39 mouse cellular contexts compared by ENCODE assay signal in the genomic region with DNA sequence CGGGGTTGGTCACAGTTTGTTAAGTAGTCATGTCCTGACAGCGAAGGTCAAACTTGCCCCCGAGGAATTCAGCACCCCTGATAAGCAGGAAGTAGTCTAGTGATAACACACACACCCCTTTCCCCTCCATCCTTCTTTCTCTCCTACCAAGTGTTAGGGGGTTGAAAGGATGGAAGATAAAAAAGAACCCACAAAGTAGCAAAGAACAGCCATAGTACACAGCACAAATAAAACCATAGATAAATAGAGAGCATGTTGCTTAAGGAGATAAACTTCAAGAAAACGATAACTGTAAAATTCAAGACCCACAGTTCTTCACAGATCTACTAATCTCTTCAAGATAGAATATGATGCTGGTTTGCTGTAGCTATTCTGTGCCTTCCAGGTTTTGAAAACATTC. TPM values are rescaled to one million over a fixed set of nuclear protein-coding genes. Genes with fewer than 3 reads are reported as not detected.
"Had no signal": no experiment of that assay in that cellular context is flagged by ENCODE, and none has a peak within 500 bp of the region (broad histone marks: within the 10 kb centered on the region; RNA-seq: fewer than 3 reads in every experiment).

No protein-coding gene starts in this region.

- H3K9me3 ChIP-seq: heart, embryonic 13.5 days; heart, embryonic 15.5 days; hindbrain, embryonic 13.5 days; hindbrain, embryonic 15.5 days; kidney, embryonic 15.5 days; limb, embryonic 10.5 days; limb, embryonic 12.5 days; liver, embryonic 12.5 days had no signal

- H3K9ac ChIP-seq: heart, embryonic 13.5 days; heart, embryonic 15.5 days; hindbrain, embryonic 13.5 days; hindbrain, embryonic 15.5 days; kidney, embryonic 15.5 days; limb, embryonic 12.5 days; liver, embryonic 12.5 days had no signal

- H3K27me3 ChIP-seq: heart, embryonic 13.5 days; heart, embryonic 15.5 days; hindbrain, embryonic 13.5 days; hindbrain, embryonic 15.5 days; kidney, embryonic 15.5 days; limb, embryonic 12.5 days; liver, embryonic 12.5 days had no signal

- H3K4me1 ChIP-seq: heart, embryonic 13.5 days; heart, embryonic 15.5 days; hindbrain, embryonic 13.5 days; hindbrain, embryonic 15.5 days; kidney, embryonic 15.5 days; limb, embryonic 10.5 days; limb, embryonic 12.5 days had no signal

- H3K27ac ChIP-seq: gastrocnemius, adult 2 months; heart, embryonic 13.5 days; heart, embryonic 15.5 days; hindbrain, embryonic 13.5 days; hindbrain, embryonic 15.5 days; hindbrain, postnatal 0 days; kidney, embryonic 15.5 days; kidney, postnatal 0 days; limb, embryonic 10.5 days; limb, embryonic 12.5 days; liver, embryonic 12.5 days had no signal

- ATAC-seq: hindbrain, postnatal 0 days had no signal

- H3K4me2 ChIP-seq: heart, embryonic 11.5 days; heart, embryonic 13.5 days; heart, embryonic 15.5 days; hindbrain, embryonic 13.5 days; hindbrain, embryonic 15.5 days; kidney, embryonic 15.5 days; limb, embryonic 12.5 days; liver, embryonic 12.5 days had no signal

- H3K36me3 ChIP-seq: heart, embryonic 13.5 days; heart, embryonic 15.5 days; hindbrain, embryonic 13.5 days; hindbrain, embryonic 15.5 days; kidney, embryonic 15.5 days; limb, embryonic 10.5 days; limb, embryonic 12.5 days; liver, embryonic 12.5 days had no signal

- DNase-seq: gastrocnemius, adult 2 months; gastrocnemius, postnatal 10 days; gastrocnemius, postnatal 36 days; heart, adult 18-20 months; heart, postnatal 14 days; heart, postnatal 36 days; kidney, adult 11 months; kidney, postnatal 14 days; layer of hippocampus, adult 9-11 months; layer of hippocampus, postnatal 36 days had no signal

- H3K4me3 ChIP-seq: gastrocnemius, adult 2 months; heart, embryonic 13.5 days; heart, embryonic 15.5 days; hindbrain, embryonic 13.5 days; hindbrain, embryonic 15.5 days; kidney, embryonic 15.5 days; limb, embryonic 10.5 days; limb, embryonic 12.5 days; liver, embryonic 12.5 days had no signal

RNA-seq across cellular contexts. Expression of a gene that starts 29.8 kb away (rescaled TPM):
- total RNA-seq: gastrocnemius, adult 2 months; gastrocnemius, postnatal 10 days; gastrocnemius, postnatal 36 days; heart, adult 18-20 months; heart, postnatal 14 days; heart, postnatal 36 days; hematopoietic stem cell, adult 5-6 weeks; hindbrain, postnatal 0 days; layer of hippocampus, adult 18-20 months; layer of hippocampus, adult 8-10 months; layer of hippocampus, postnatal 14 days; layer of hippocampus, postnatal 36 days; left cerebral cortex, adult 18-20 months; left cerebral cortex, adult 8-10 months; left cerebral cortex, postnatal 10 days; left cerebral cortex, postnatal 36 days; liver, adult 2 months had no signal
- polyA plus RNA-seq: frontal cortex, adult 2 months; gonadal fat pad, adult 2 months; heart, embryonic 11.5 days; heart, embryonic 13.5 days; heart, embryonic 15.5 days; heart, postnatal 0 days; hindbrain, embryonic 11.5 days; hindbrain, embryonic 13.5 days; hindbrain, embryonic 15.5 days; hindbrain, postnatal 0 days; intestine, embryonic 14.5 days; intestine, embryonic 16.5 days; kidney, adult 2 months; kidney, embryonic 15.5 days; kidney, postnatal 0 days; large intestine, adult 2 months; limb, embryonic 10.5 days; limb, embryonic 12.5 days; limb, embryonic 14.5 days; liver, adult 2 months; liver, embryonic 12.5 days had no signal

RNA-seq across cellular contexts. Expression of a gene that starts 56.5 kb away (rescaled TPM):
- total RNA-seq: hematopoietic stem cell, adult 5-6 weeks; layer of hippocampus, postnatal 36 days; left cerebral cortex, adult 8-10 months had no signal
